Mouse (Mus musculus) embryonic fibroblast, embryonic 13.5 days (primary cell): ENCODE data around the gene Slc22a23. TPM values are rescaled to one million over a fixed set of nuclear protein-coding genes. Genes with fewer than 3 reads are reported as not detected.

Experiments
- H3K27ac ChIP-seq: 2 replicates; pipeline ENCODE4 v1.5.1; 2012; ENCODE audit warnings: low read length, control low read depth, inconsistent platforms; ENCODE audit not compliant: insufficient read depth
- H3K4me1 ChIP-seq: 2 replicates; pipeline ENCODE4 v1.6.1; 2011; ENCODE audit warnings: low read length; ENCODE audit not compliant: control insufficient read depth, insufficient read depth
- H3K4me3 ChIP-seq: 2 replicates; pipeline ENCODE4 v1.5.1; 2011; ENCODE audit warnings: mild to moderate bottlenecking, control low read depth, low read length; ENCODE audit not compliant: insufficient read depth
- CTCF ChIP-seq: IDR thresholded peaks from 2 replicates; pipeline ENCODE4 v1.5.1; 2011; ENCODE audit warnings: mild to moderate bottlenecking, control low read depth, low read length, moderate library complexity, borderline replicate concordance; ENCODE audit not compliant: insufficient read depth
- POLR2A ChIP-seq: IDR thresholded peaks from 2 replicates; pipeline ENCODE4 v1.6.1; 2011; ENCODE audit warnings: low read depth, mild to moderate bottlenecking, control low read depth, low read length, moderate library complexity
- polyA plus RNA-seq: library from polyadenylated mRNA; stranded (reverse); fragments of >200 nt; gene quantifications from 2 replicates; pipeline ENCODE4 v1.2.4, GENCODE M21; 2011; ENCODE audit warnings: low read depth; ENCODE audit not compliant: missing spikeins, insufficient read length

The Slc22a23 gene
- polyA plus RNA-seq, 1 experiment, result 5.7 TPM

GRCm38 (mm10) chr13:34195676-34196075, 149.3 kb downstream of the Slc22a23 start:
- Histone ChIP-seq H3K4me1 (no peaks in the 10 kb centered on the region; the same call in 1 of the 2 replicates), H3K4me3 (no peak overlapping the region)
- TF ChIP-seq CTCF, result no peak
- no peak for TF ChIP-seq POLR2A

GRCm38 (mm10) chr13:34193384-34193783, 151.6 kb downstream of the Slc22a23 start:
- no peak for TF ChIP-seq POLR2A
- peaks cover 2% of the 10 kb centered on the region; the same call in 1 of the 2 replicates for H3K4me1 ChIP-seq
- no peak overlapping the region for H3K27ac ChIP-seq
- H3K4me3 ChIP-seq, result no peak overlapping the region

More at GRCm38 (mm10) chr13:34195676-34196075, 149.3 kb downstream of the Slc22a23 start:
- H3K27ac ChIP-seq, result no peak overlapping the region

GRCm38 (mm10) chr13:34192414-34193191, 152.4 kb downstream of the Slc22a23 start:
- H3K27ac ChIP-seq, result no peak overlapping the region
- no peak overlapping the region for H3K4me3 ChIP-seq
- TF ChIP-seq POLR2A (no peak), CTCF (peak; percentile 52; the same call in 1 of the 2 replicates)
- peaks cover 2% of the 10 kb centered on the region; the same call in 1 of the 2 replicates for H3K4me1 ChIP-seq

- no peak overlapping the region for H3K27ac ChIP-seq
- peaks cover 2% of the 10 kb centered on the region; the same call in 1 of the 2 replicates for H3K4me1 ChIP-seq
- TF ChIP-seq CTCF (peak; percentile 69; the same call in 1 of the 2 replicates), POLR2A (no peak)
- H3K4me3 ChIP-seq, result no peak overlapping the region
Observed at GRCm38 (mm10) chr13:34187571-34187970, 157.4 kb downstream of the Slc22a23 start.

- no peaks in the 10 kb centered on the region; the same call in 1 of the 2 replicates for H3K4me1 ChIP-seq
- H3K4me3 ChIP-seq, result no peak overlapping the region
- TF ChIP-seq CTCF, result no peak
- no peak for TF ChIP-seq POLR2A
- H3K27ac ChIP-seq, result no peak overlapping the region
Observed at GRCm38 (mm10) chr13:34185371-34185770, 159.6 kb downstream of the Slc22a23 start.

GRCm38 (mm10) chr13:34181624-34182023, 163.4 kb downstream of the Slc22a23 start:
- Histone ChIP-seq H3K4me3 (no peak overlapping the region), H3K27ac (no peak overlapping the region), H3K4me1 (peaks cover 3% of the 10 kb centered on the region; the same call in 1 of the 2 replicates)
- TF ChIP-seq CTCF (no peak), POLR2A (no peak)

GRCm38 (mm10) chr13:34174025-34174424, 171.0 kb downstream of the Slc22a23 start:
- Histone ChIP-seq H3K4me3 (no peak overlapping the region), H3K4me1 (peaks cover 3% of the 10 kb centered on the region; the same call in 1 of the 2 replicates), H3K27ac (no peak overlapping the region)
- no peak for TF ChIP-seq CTCF
- no peak for TF ChIP-seq POLR2A

- Histone ChIP-seq H3K27ac (no peak overlapping the region), H3K4me1 (peaks cover 2% of the 10 kb centered on the region; the same call in 1 of the 2 replicates), H3K4me3 (peak overlapping the region; percentile 68)
- TF ChIP-seq CTCF (no peak), POLR2A (no peak)
Observed at GRCm38 (mm10) chr13:34163304-34163975, 181.5 kb downstream of the Slc22a23 start.

- peak; percentile 69 for TF ChIP-seq POLR2A
- no peak for TF ChIP-seq CTCF
- Histone ChIP-seq H3K4me3 (peak within 1 kb of the TSS; percentile 68), H3K27ac (peak within 1 kb of the TSS; percentile 66), H3K4me1 (peaks cover 2% of the 10 kb centered on the region; the same call in 1 of the 2 replicates)
Observed at GRCm38 (mm10) chr13:34162491-34163303, 182.3 kb downstream of the Slc22a23 start, which contains the start of gene Psmg4. Gene Psmg4, plus strand, starts transcription at chr13:34162964.

- no peak overlapping the region for H3K27ac ChIP-seq
- H3K4me3 ChIP-seq, result no peak overlapping the region
- TF ChIP-seq POLR2A (no peak), CTCF (no peak)
- H3K4me1 ChIP-seq, result peaks cover 2% of the 10 kb centered on the region; the same call in 1 of the 2 replicates
Observed at GRCm38 (mm10) chr13:34159926-34160325, 185.1 kb downstream of the Slc22a23 start.
